9 mouse cellular contexts compared by ENCODE assay signal in the genomic region with DNA sequence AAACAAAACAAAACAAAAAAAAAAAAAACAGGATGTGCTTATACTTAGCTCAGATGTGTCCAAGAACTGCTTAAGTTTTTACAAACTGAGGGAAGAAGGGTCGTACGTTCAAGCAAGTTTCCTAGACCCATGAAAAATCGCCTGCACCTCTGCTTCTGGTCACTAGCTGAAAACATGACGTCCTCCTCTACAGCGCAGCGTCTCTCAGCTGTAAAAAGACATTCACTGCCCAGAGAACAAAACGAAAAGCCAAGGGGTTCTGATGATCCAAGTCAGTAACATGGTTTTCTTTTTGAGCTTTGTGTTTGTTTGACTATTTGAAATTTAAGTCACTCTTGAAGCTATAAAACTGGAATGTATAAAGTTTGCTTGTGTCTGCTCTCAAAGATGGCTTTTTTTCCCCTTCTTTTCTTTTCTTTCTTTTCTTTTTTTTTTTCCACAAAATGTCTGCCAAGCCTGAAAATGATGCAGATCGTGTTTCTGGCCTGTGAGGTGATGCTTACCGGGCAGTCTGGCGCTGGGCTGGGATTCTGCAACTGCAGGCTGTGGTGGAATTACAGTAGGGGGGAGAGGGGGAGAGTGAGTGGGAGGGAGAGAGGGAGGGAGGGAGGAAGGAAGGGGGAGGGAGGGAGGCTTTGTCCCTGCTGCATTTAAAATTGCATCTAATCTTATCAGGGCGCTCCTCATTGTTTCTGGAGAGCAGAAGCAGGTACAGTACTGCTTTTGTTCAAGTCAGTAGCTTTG.
A peak's percentile ranks its signal among the peaks of the same experiment; 100 is the strongest.
DNase-seq lines count a peak whose midpoint lies in the region; ATAC-seq and TF ChIP-seq lines count a peak whose summit lies in the region.
"Had no signal": no experiment of that assay in that cellular context is flagged by ENCODE, and none has a peak within 500 bp of the region (broad histone marks: within the 10 kb centered on the region; RNA-seq: fewer than 3 reads in every experiment).

No protein-coding gene starts in this region.

- WGBS in heart, embryonic 16.5 days, result 5% methylated on average over 11 of the region's 11 CpGs
- WGBS in hindbrain, postnatal 0 days, result 4% methylated on average over 11 of the region's 11 CpGs
- 3% methylated on average over 11 of the region's 11 CpGs for WGBS in neural tube, embryonic 12.5 days

- peak; percentile 73; the same call in 1 of the 2 replicates for ATAC-seq in heart, embryonic 16.5 days (replicated peaks; ENCODE audit: extremely low read depth, insufficient read depth, low FRiP score)
- 0 out of 2 replicates have a peak, but pooled peaks have one; percentile 49 for ATAC-seq in hindbrain, postnatal 0 days
- peak; percentile 84 for ATAC-seq in neural tube, embryonic 12.5 days (ENCODE audit: low FRiP score, low read depth)

- no peak overlapping the region for H3K27ac ChIP-seq in heart, embryonic 16.5 days (ENCODE audit: low read length)
- no peak overlapping the region for H3K27ac ChIP-seq in hindbrain, postnatal 0 days
- no peak overlapping the region for H3K27ac ChIP-seq in neural tube, embryonic 12.5 days

- no peaks in the 10 kb centered on the region for H3K36me3 ChIP-seq in heart, embryonic 16.5 days (ENCODE audit: control insufficient read depth, insufficient read depth)
- H3K36me3 ChIP-seq in hindbrain, postnatal 0 days (ENCODE audit: insufficient read depth, low read length), result no peaks in the 10 kb centered on the region
- no peaks in the 10 kb centered on the region for H3K36me3 ChIP-seq in neural tube, embryonic 12.5 days
- H3K36me3 ChIP-seq: G1E had no signal

- H3K9ac ChIP-seq in heart, embryonic 16.5 days (ENCODE audit: low read length), result no peak overlapping the region
- no peak overlapping the region for H3K9ac ChIP-seq in hindbrain, postnatal 0 days (replicated peaks; ENCODE audit: low read length)
- no peak overlapping the region for H3K9ac ChIP-seq in neural tube, embryonic 12.5 days

- H3K9me3 ChIP-seq in heart, embryonic 16.5 days (replicated peaks; ENCODE audit: control insufficient read depth, low read length), result no peaks in the 10 kb centered on the region
- H3K9me3 ChIP-seq in hindbrain, postnatal 0 days (ENCODE audit: low read length), result no peaks in the 10 kb centered on the region
- H3K9me3 ChIP-seq in neural tube, embryonic 12.5 days, result no peaks in the 10 kb centered on the region

- intact Hi-C loops in heart, postnatal 36 days (cut with DNase I), result no loop called here
- intact Hi-C loops in left cerebral cortex, postnatal 14 days (cut with DNase I), result no loop called here

- DNase-seq in heart, postnatal 36 days, result no peak
- peak; percentile 69 for DNase-seq in embryo, embryonic 10.5 days (ENCODE audit: low spot score)
- DNase-seq in hindbrain, postnatal 0 days (ENCODE audit: low spot score), result peak; percentile 16
- no peak for DNase-seq in left cerebral cortex, postnatal 14 days (ENCODE audit: low spot score in 2 of 2)
- no peak for DNase-seq in thymus, postnatal 14 days
- DNase-seq in cerebellum, adult 11-12 months, result no peak

- no peak for TF ChIP-seq CTCF in hindbrain, postnatal 0 days (IDR thresholded peaks at IDR 0.05; ENCODE audit: low read depth)

- H3K4me3 ChIP-seq in heart, embryonic 16.5 days (ENCODE audit: low read length), result peak overlapping the region; percentile 7
- peak overlapping the region; percentile 13; the same call in 1 of the 2 replicates for H3K4me3 ChIP-seq in hindbrain, postnatal 0 days (ENCODE audit: low read length)
- H3K4me3 ChIP-seq in neural tube, embryonic 12.5 days, result no peak overlapping the region

- no peaks in the 10 kb centered on the region for H3K27me3 ChIP-seq in heart, embryonic 16.5 days (ENCODE audit: control insufficient read depth, insufficient read depth, low read length)
- H3K27me3 ChIP-seq in hindbrain, postnatal 0 days (ENCODE audit: insufficient read depth, low read length), result no peaks in the 10 kb centered on the region
- no peaks in the 10 kb centered on the region for H3K27me3 ChIP-seq in neural tube, embryonic 12.5 days (replicated peaks)

- peak overlapping the region; percentile 54 for H3K4me2 ChIP-seq in heart, embryonic 16.5 days (ENCODE audit: low read depth, low read length)
- H3K4me2 ChIP-seq in hindbrain, postnatal 0 days (ENCODE audit: low read depth, low read length), result peak overlapping the region; percentile 48
- peak overlapping the region; percentile 49 for H3K4me2 ChIP-seq in neural tube, embryonic 12.5 days (replicated peaks)

- no peaks in the 10 kb centered on the region for H3K4me1 ChIP-seq in heart, embryonic 16.5 days (ENCODE audit: control insufficient read depth, insufficient read depth, low read length)
- no peaks in the 10 kb centered on the region for H3K4me1 ChIP-seq in hindbrain, postnatal 0 days (ENCODE audit: insufficient read depth, low read length)
- H3K4me1 ChIP-seq in neural tube, embryonic 12.5 days, result no peaks in the 10 kb centered on the region

Comparison
In these comparisons a context has a peak if more than half of its experiments do, and no peak if none do; other contexts are left out.
1. DNase-seq: peak in embryo, embryonic 10.5 days (single experiment) and hindbrain, postnatal 0 days (single experiment); none in heart, postnatal 36 days (0 of 2), left cerebral cortex, postnatal 14 days (0 of 2), thymus, postnatal 14 days (single experiment) and cerebellum, adult 11-12 months (single experiment).
2. Peak in every context shown above with its lines, with median percentiles within 50 percentile points of each other: ATAC-seq and H3K4me2 ChIP-seq.